Mouse (Mus musculus): Measurements from ENCODE around the gene Tshz2. TPM values are rescaled to one million over a fixed set of nuclear protein-coding genes. Genes with fewer than 3 reads are reported as not detected.

The Tshz2 gene
- total RNA-seq, 2 experiments from 2014 or later: 16.5 to 18.0 TPM

DNA sequence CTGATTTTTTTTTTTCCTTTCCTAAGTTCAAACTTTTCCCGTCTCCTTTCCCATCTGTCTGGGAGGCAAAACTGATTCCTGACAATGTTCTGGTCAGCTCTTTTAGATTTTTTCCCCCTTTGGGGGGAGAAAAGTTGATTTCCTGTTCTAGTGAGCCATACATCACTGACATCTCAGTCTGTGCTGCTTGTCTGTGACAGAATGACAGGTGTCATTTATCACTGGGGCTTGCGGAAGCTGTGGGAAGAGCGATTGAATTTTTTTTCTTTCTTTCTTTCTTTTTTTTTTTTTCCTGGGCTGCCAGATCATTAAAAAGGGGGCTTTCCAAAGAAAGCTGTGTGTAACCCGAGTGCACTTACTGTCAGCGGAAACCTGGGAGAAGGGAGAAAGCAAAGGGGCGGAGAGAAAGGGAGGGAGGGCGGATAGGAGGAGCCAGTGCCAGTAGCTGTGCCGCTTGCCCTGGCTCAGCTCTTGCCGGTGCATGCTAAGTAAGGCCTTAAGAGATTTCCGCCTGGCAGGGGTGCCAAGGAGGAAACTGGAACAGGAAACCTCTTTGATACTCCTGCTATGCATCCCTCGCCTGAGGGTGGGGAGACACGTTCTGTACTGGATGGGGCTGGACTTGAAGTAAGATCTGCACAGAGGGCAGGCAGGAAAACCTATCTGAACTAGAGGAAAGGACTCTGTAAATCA lies 157.8 kb downstream of the Tshz2 start:
- intact Hi-C loops (cut with DNase I): no loop called here
- peak; percentile 73 to 76 for DNase-seq

DNA sequence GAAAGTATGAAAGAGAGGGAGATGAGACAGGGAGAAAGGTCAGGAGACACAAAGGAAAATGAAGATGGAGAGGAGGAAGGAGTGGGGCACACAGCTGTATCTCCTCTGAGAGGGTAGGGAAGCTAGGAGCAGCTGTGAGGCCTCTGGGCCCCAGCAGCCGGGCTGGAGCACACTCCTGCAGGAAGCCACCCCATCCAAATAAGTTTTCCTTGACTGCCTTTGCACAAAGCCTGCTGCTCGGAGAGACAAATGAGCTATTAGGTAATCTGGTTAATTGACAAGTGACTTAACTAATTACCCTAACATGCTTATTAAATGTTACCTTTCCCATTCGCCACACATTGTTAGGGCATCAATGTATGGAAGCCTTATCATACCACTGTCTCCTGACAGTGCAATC lies 159.9 kb downstream of the Tshz2 start:
- DNase-seq: no peak
- intact Hi-C loops (cut with DNase I): no loop called here

DNA sequence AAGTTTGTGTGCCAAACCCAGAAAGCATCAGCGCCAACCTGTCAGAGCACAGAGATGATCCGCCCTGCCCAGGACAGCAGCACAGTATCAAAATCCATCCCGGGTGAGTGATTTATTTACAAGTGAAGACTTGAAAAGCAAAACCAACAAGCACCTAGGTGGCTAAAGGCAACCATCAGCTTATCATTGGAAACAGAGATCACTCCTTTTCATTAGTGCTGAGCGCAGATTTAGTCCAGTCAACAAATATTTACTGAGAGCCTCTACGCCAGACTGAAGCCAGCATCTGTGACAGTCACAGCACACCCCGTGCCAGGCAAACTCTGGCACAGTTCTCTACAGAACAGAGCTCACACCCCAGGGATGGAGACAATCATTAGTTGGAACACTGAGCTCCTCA lies 169.4 kb downstream of the Tshz2 start:
- no peak for DNase-seq
- intact Hi-C loops (cut with DNase I): no loop called here

GRCm38 (mm10) chr2:169804380-169804779 lies 171.6 kb downstream of the Tshz2 start:
- intact Hi-C loops (cut with DNase I): no loop called here
- DNase-seq: no peak

DNA sequence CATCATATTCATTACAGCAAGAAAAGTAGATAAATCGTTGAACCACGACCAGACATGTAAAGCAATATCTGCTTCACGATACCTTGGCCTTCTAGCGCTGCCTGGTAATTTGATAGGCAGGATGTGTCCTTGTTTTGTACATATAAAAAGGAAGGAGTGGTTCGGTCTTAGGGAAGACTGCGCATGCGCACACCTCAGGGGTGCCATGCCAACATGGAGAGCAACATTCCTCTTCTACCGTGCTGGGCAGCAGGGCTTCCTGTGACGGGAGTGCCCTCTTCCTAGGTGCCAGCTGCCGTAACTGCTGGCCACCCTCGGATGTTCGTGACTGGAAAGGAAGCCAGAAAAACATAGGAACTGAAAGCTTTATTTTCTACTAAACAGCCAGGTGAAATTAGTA lies 172.7 kb downstream of the Tshz2 start:
- intact Hi-C loops (cut with DNase I): no loop called here
- no peak for DNase-seq

DNA sequence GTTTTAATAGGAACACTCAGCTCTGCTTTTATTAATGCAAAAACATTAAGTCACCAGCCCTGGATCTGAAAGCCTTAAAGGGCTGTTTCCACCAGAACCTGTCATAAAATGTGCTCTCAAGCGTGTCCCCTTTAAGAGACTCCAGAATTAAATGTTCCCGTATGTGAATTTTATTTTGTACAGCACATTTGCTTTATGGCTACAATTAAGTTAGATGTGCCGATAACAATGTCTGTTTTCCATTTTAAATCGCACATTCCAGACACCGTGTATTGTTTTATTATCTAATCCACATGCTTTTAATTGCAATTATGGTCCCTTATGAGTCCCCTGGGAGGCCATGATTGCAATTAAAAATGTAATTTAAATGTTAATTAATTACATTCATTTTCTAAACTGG lies 178.8 kb downstream of the Tshz2 start:
- DNase-seq: no peak
- intact Hi-C loops (cut with DNase I): no loop called here

DNA sequence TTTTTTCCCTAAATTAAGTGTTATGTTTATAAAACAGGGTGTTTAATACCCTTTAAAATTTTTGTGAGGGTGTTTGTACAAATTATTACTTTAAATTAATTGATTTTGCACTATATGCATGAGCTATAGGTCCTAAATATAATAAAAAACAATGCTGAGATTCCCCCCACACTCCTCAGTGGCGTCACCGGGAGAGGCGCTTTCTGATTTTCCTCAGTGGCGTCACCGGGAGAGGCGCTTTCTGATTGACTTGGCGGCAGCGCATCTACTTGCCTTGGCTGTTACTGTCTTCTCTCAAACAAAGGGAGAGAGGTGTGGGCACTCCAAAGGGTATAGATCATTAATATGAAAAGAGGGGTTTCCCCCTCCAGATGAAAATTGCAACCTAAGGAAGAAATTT lies 179.2 kb downstream of the Tshz2 start:
- no peak for DNase-seq
- intact Hi-C loops (cut with DNase I): no loop called here

GRCm38 (mm10) chr2:169812940-169813339 lies 180.1 kb downstream of the Tshz2 start:
- intact Hi-C loops (cut with DNase I): no loop called here
- DNase-seq: no peak

DNA sequence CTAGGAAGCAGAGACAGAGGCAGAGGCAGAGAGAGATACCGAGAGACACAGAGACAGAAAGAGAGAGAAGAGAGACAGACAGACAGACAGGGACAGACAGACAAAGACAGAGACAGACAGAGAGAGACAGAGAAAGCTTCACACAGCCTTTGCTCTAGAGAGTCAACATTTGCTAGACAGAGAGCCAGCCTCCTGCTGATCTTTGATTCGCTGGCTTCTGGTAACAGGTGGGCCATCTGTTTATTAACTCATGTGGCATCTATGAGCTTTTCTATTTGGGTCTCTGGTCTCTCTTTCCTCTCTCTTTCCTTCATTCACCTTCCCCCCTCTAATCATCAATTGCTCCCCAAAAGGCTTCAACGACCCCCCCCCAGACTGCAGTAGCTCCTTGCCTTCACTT lies 181.5 kb downstream of the Tshz2 start:
- no peak for DNase-seq
- intact Hi-C loops (cut with DNase I): no loop called here

DNA sequence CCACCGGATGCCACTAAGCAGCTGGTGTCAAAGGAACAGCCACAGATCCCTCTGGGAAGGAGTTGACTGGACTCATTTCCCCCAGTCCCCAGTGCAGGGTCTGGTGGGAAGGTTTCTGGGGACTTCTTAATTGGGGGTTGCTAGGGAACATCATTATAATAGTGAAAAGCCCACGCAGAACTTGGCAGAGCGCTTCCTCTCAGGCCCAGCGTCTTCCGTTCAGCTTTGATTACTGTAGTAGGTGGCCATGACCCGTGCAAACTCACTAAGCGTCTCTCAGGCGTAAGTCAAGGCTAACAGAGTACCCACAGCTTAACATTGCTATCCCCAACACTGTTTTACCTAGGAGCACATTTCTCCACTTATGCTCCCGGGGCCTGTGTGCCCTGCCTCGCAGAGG lies 181.9 kb downstream of the Tshz2 start:
- DNase-seq: no peak
- intact Hi-C loops (cut with DNase I): no loop called here

- intact Hi-C loops (cut with DNase I): no loop called here
- DNase-seq: peak; percentile 19 to 28
These were observed 188.2 kb downstream of the Tshz2 start for GRCm38 (mm10) chr2:169821021-169821441.

- intact Hi-C loops (cut with DNase I): no loop called here
- no peak for DNase-seq
These were observed 193.1 kb downstream of the Tshz2 start for GRCm38 (mm10) chr2:169825908-169826307.

GRCm38 (mm10) chr2:169826316-169826715 lies 193.5 kb downstream of the Tshz2 start:
- no peak for DNase-seq
- intact Hi-C loops (cut with DNase I): no loop called here

DNA sequence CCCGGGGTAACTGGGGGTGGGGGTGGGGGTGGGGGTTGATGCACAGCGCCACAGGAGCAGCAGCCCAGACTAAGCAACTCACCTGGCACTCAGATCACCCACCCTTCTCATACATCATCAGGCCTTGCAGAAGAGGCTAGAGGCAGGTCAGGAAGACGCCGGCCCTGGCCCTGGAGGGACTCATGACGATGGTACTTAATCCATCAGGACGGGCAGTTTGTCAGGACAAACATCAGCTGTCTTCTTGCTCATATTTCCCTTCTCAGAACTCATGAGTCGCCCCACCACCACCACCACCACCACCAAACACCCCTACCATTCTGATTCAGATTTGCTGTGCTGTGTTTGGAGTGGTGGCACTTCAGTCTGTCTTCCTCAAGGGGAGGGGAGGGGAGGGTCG lies 194.0 kb downstream of the Tshz2 start:
- intact Hi-C loops (cut with DNase I): no loop called here
- no peak for DNase-seq

DNA sequence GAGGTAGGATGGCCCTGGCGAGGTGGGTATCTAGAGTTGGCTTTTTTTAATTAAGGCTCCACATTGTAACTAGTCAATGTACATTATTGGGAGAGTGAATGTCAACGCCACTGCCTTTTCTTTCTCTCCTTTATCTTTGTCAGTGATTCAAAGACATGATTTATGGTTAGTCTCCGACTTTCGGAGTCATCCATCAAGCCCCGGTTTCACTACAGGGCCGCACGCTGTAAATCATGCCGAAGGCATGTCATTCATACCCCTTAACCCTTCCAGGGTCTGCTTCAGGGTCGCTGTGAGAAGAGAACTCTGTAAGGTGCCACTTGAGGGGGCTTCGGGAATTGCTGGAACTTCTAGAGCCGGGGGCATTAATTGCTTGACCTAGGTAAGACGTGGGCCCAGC lies 199.4 kb downstream of the Tshz2 start:
- DNase-seq: no peak
- intact Hi-C loops (cut with DNase I): no loop called here

DNA sequence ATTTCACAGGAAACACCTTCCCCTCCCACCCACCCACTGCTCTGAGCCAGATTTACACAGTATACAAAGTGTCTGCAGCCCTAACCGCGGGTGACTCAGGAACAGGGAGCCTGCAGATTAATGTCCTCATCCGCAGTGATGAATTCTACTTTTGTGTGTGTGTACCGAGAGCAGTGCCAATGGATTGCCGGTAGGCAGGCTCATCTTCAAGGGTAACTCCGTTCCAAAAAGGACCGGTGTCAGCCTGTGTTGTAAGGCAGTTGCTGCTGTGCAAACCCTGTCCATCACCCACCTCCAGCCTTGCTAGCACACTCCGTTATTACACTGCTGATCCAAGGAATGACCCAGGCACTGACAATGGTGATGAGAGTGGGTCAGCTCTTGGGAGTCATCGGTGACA lies 200.8 kb downstream of the Tshz2 start:
- DNase-seq: no peak
- intact Hi-C loops (cut with DNase I): no loop called here

GRCm38 (mm10) chr2:169834602-169835001 lies 201.8 kb downstream of the Tshz2 start:
- DNase-seq: no peak
- intact Hi-C loops (cut with DNase I): no loop called here

- intact Hi-C loops (cut with DNase I): no loop called here
- no peak for DNase-seq
These were observed 204.3 kb downstream of the Tshz2 start for GRCm38 (mm10) chr2:169837031-169837605.

- intact Hi-C loops (cut with DNase I): no loop called here
- DNase-seq: no peak
These were observed 205.7 kb downstream of the Tshz2 start for GRCm38 (mm10) chr2:169838521-169838920.

GRCm38 (mm10) chr2:169841442-169841841 lies 208.6 kb downstream of the Tshz2 start:
- DNase-seq: no peak
- intact Hi-C loops (cut with DNase I): no loop called here

GRCm38 (mm10) chr2:169842494-169842893 lies 209.7 kb downstream of the Tshz2 start:
- intact Hi-C loops (cut with DNase I): no loop called here
- DNase-seq: no peak

GRCm38 (mm10) chr2:169843553-169843952 lies 210.7 kb downstream of the Tshz2 start:
- no peak for DNase-seq
- intact Hi-C loops (cut with DNase I): no loop called here

DNA sequence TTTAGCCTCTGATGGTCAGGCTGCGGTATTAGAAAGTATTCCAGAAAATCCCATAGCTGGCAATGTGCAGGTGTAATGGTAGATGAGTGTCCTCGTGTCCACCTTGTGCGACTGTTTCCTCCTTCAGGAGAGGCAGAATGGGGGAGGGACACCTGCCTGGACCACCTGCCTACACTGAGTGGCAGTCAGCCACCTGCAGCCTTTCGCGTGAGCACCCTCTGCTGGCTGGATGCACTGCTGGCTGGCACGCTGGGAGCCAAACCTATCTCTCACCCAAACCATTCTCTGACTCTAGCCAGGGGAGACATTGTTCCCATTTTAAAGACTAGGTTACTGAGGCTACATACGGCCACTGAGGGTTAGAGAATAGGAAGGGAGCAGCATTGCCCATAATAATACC lies 216.3 kb downstream of the Tshz2 start:
- peak; percentile 26 to 49 for DNase-seq
- intact Hi-C loops (cut with DNase I): loop anchor here (5.0 kb wide), 2 partner anchors 212 to 787 kb away; no protein-coding TSS in a partner anchor
